ENCODE assay signal across 16 mouse cellular contexts in genomic region chr1:33523223-33523622, GRCm38 (mm10).
DNase-seq lines count a peak whose midpoint lies in the region.
"Had no signal": no experiment of that assay in that cellular context is flagged by ENCODE, and none has a peak within 500 bp of the region (broad histone marks: within the 10 kb centered on the region; RNA-seq: fewer than 3 reads in every experiment).

No protein-coding gene starts in this region.

- DNase-seq in layer of hippocampus, adult 8-10 months (ENCODE audit: low spot score in 2 of 2): peak; percentile 21 to 30
- no peak for DNase-seq in layer of hippocampus, postnatal 14 days (ENCODE audit: low spot score in 2 of 2)
- DNase-seq in thymus, postnatal 14 days: peak; percentile 20
- no peak for DNase-seq in thymus, adult 18-20 months
- peak; percentile 28 for DNase-seq in telencephalon, adult 2 months (ENCODE audit: low read depth, low spot score)
- no peak for DNase-seq in adrenal gland, adult (ENCODE audit: inconsistent age in 2 of 2, low spot score in 1 of 2)
- DNase-seq: adrenal gland, adult 8-10 months; adrenal gland, postnatal 25 days; cerebellum, adult 11 months; cerebellum, adult 2 months; cerebellum, adult 9-11 months; cerebellum, postnatal 25 days; forebrain, postnatal 0 days; gastrocnemius, postnatal 10 days; gastrocnemius, postnatal 36 days; heart, adult 2 months had no signal

Comparison
In these comparisons a context has a peak if more than half of its experiments do, and no peak if none do; other contexts are left out.
1. DNase-seq: peak in layer of hippocampus, adult 8-10 months (2 of 2), thymus, postnatal 14 days (single experiment) and telencephalon, adult 2 months (single experiment); none in layer of hippocampus, postnatal 14 days (0 of 2), thymus, adult 18-20 months (0 of 2) and adrenal gland, adult (0 of 2).